Mouse (Mus musculus) megakaryocyte, adult 5-6 weeks (primary cell): ENCODE data around the gene Olfr1198. TPM values are rescaled to one million over a fixed set of nuclear protein-coding genes. Genes with fewer than 3 reads are reported as not detected.

ENCODE experiments used
- ATAC-seq: 2 replicates; pipeline ENCODE4 v1.8.0; 2016; ENCODE audit warnings: mild to moderate bottlenecking, inconsistent platforms; ENCODE audit not compliant: poor library complexity, severe bottlenecking
- total RNA-seq, 2 experiments: library from RNA; stranded (forward) in 1 of 2; stranded (reverse) in 1 of 2; fragments of 153-499, 151-499 nt in 1 of 2; fragments of 221-1000, 200-1000 nt in 1 of 2; gene quantifications; 2 replicates each; pipeline versions ENCODE4 v1.2.3 to v1.2.4; 2015 to 2017

Olfr1198 gene
- total RNA-seq (2015) (not detected in 2 replicates), total RNA-seq (2017) (not detected in 2 replicates)

DNA sequence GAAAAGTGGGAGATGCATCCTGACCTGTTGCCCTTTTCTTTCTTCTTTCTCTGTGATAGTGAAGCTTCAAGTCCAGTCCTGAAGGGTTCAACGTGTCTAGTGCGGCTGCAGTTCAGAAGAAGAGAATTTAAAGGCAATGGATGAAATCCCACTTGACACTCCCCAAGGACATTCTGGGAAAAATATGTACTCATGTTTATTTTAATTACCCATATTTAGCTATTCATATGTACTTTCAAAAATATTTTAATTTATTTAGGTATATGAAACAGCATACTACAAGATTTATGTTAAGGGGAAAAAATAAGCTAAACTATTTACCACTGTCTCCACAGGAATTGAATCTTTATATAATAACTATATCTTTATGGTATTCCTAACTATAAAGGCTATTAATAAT lies at the start of gene Olfr1198:
Gene Olfr1198 (minus strand): TSS at position 101 of the 400 bp plus-strand sequence.
- ATAC-seq, result no peak

GRCm38 (mm10) chr2:88792736-88793135 lies 41.6 kb upstream of the Olfr1198 start, which contains the start of gene Olfr1201:
TSS of gene Olfr1201 (plus strand) at chr2:88793036.
- no peak for ATAC-seq

GRCm38 (mm10) chr2:88770388-88770787 lies 19.2 kb upstream of the Olfr1198 start, which contains the start of gene Olfr1200:
TSS of gene Olfr1200 (minus strand) at chr2:88770488.
- no peak for ATAC-seq

DNA sequence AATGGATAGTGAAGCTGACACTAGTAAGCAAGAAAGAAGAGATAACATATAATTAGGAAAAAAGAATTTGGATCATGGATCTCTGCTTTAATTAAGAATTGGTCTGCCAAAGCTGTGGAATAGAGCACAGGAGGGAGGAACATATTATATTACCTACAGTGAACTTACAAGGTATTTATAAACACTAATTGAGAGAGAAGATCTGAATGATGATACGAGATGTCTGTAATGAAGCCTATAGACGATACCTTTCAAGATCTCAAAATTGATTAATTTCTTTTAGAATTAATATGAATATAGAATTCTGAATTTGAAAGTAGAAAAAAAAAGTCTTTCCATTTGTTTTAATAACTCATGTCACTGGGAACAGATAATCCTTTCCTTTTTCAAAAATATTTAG lies 9.2 kb upstream of the Olfr1198 start, which contains the start of gene Olfr1199:
Gene Olfr1199 (minus strand): TSS at position 101 of the 400 bp plus-strand sequence.
- ATAC-seq, result no peak

DNA sequence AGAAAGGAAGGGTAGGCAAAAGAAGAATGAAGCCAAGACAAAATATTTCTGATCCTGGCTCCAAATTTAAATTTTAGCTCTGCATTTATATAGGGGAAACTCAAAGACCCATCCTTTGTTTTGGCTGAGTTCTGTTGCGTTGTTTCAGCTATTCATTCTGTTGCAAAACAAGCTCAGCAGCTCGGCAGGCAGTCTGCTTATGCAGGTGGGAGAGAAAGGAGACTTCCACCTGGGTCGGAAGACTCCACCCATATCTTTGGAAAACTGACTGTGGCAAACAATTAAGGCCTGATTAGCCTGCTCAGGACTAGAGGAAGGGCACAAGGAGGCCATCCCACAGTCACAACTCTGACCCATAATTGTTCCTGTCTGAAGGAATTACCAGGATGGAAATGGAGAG lies 7.8 kb downstream of the Olfr1198 start:
- no peak for ATAC-seq

DNA sequence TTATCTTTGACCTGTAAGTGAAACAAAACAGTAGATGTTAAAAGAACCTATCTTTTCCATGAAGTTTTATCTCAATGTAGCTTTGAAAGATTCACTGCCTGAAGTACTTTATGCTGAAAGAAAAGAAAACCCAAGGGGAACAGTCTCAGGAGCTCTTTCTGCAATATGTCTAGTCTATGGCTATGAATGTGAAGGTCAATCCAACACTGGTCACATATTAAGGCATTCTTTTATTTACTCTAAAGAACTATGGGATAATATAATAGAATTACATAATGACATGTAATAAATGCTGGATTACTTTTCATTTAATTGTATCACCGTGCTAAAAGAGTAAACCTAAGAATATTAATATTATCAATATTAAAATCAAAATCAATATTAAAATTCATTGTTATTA lies 18.9 kb downstream of the Olfr1198 start, which contains the start of gene Olfr1197:
Gene Olfr1197 (minus strand): TSS at position 101 of the 400 bp plus-strand sequence.
- no peak for ATAC-seq

DNA sequence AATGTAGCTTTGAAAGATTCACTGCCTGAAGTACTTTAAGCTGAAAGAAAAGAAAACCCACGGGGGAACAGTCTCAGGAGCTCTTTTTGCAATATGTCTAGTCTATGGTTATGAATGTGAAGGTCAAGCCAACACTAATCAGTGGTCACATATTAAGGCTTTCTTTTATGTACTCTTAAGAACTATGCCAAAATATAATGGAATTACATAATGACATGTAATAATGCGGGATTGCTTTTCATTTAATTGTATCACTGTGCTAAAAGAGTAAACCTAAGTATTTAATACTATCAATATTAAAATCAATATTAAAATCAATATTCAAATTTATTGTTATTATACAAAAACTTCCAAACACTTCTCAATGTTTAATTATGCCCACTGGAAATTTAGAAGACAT lies 46.7 kb downstream of the Olfr1198 start, which contains the start of gene Olfr1196:
Gene Olfr1196 (minus strand): TSS at position 101 of the 400 bp plus-strand sequence.
- no peak for ATAC-seq

Other genes starting within 250 kb of the Olfr1198 start
- not detected in 2 replicates for gene Olfr1186, start 232.8 kb downstream of the Olfr1198 start, total RNA-seq (2015)
- not detected in 2 replicates for gene Olfr1186, start 232.8 kb downstream of the Olfr1198 start, total RNA-seq (2017)
- gene Olfr1188, start 194.4 kb downstream of the Olfr1198 start, total RNA-seq (2015), result not detected in 2 replicates
- not detected in 2 replicates for gene Olfr1188, start 194.4 kb downstream of the Olfr1198 start, total RNA-seq (2017)
- gene Olfr1189, start 164.9 kb downstream of the Olfr1198 start, total RNA-seq (2015), result not detected in 2 replicates
- not detected in 2 replicates for gene Olfr1189, start 164.9 kb downstream of the Olfr1198 start, total RNA-seq (2017)
- not detected in 2 replicates for gene Olfr1191-ps1, start 110.8 kb downstream of the Olfr1198 start, total RNA-seq (2015)
- not detected in 2 replicates for gene Olfr1191-ps1, start 110.8 kb downstream of the Olfr1198 start, total RNA-seq (2017)
- not detected in 2 replicates for gene Olfr1192-ps1, start 102.9 kb downstream of the Olfr1198 start, total RNA-seq (2015)
- gene Olfr1192-ps1, start 102.9 kb downstream of the Olfr1198 start, total RNA-seq (2017), result not detected in 2 replicates
- not detected in 2 replicates for gene Olfr1193, start 75.7 kb downstream of the Olfr1198 start, total RNA-seq (2015)
- not detected in 2 replicates for gene Olfr1193, start 75.7 kb downstream of the Olfr1198 start, total RNA-seq (2017)
- gene Olfr1195, start 62.2 kb downstream of the Olfr1198 start, total RNA-seq (2015), result not detected in 2 replicates
- gene Olfr1195, start 62.2 kb downstream of the Olfr1198 start, total RNA-seq (2017), result not detected in 2 replicates
- not detected in 2 replicates for gene Olfr1196, start 46.8 kb downstream of the Olfr1198 start, total RNA-seq (2015)
- not detected in 2 replicates for gene Olfr1196, start 46.8 kb downstream of the Olfr1198 start, total RNA-seq (2017)
- gene Olfr1197, start 19.0 kb downstream of the Olfr1198 start, total RNA-seq (2015), result not detected in 2 replicates
- gene Olfr1197, start 19.0 kb downstream of the Olfr1198 start, total RNA-seq (2017), result not detected in 2 replicates
- not detected in 2 replicates for gene Olfr1199, start 9.1 kb upstream of the Olfr1198 start, total RNA-seq (2015)
- not detected in 2 replicates for gene Olfr1199, start 9.1 kb upstream of the Olfr1198 start, total RNA-seq (2017)
- gene Olfr1200, start 19.1 kb upstream of the Olfr1198 start, total RNA-seq (2015), result not detected in 2 replicates
- not detected in 2 replicates for gene Olfr1200, start 19.1 kb upstream of the Olfr1198 start, total RNA-seq (2017)
- gene Olfr1201, start 41.7 kb upstream of the Olfr1198 start, total RNA-seq (2015), result not detected in 2 replicates
- gene Olfr1201, start 41.7 kb upstream of the Olfr1198 start, total RNA-seq (2017), result not detected in 2 replicates
- gene Olfr1202, start 63.1 kb upstream of the Olfr1198 start, total RNA-seq (2015), result not detected in 2 replicates
- gene Olfr1202, start 63.1 kb upstream of the Olfr1198 start, total RNA-seq (2017), result not detected in 2 replicates
- not detected in 2 replicates for gene Olfr1205, start 78.4 kb upstream of the Olfr1198 start, total RNA-seq (2015)
- gene Olfr1205, start 78.4 kb upstream of the Olfr1198 start, total RNA-seq (2017), result not detected in 2 replicates
- gene Olfr1204, start 97.9 kb upstream of the Olfr1198 start, total RNA-seq (2015), result not detected in 2 replicates
- not detected in 2 replicates for gene Olfr1204, start 97.9 kb upstream of the Olfr1198 start, total RNA-seq (2017)
- not detected in 2 replicates for gene Olfr1206, start 111.9 kb upstream of the Olfr1198 start, total RNA-seq (2015)
- not detected in 2 replicates for gene Olfr1206, start 111.9 kb upstream of the Olfr1198 start, total RNA-seq (2017)
- not detected in 2 replicates for gene Olfr1208, start 150.9 kb upstream of the Olfr1198 start, total RNA-seq (2015)
- not detected in 2 replicates for gene Olfr1208, start 150.9 kb upstream of the Olfr1198 start, total RNA-seq (2017)
- gene Olfr1209, start 163.8 kb upstream of the Olfr1198 start, total RNA-seq (2015), result not detected in 2 replicates
- not detected in 2 replicates for gene Olfr1209, start 163.8 kb upstream of the Olfr1198 start, total RNA-seq (2017)
- not detected in 2 replicates for gene Olfr1211, start 186.7 kb upstream of the Olfr1198 start, total RNA-seq (2015)
- gene Olfr1211, start 186.7 kb upstream of the Olfr1198 start, total RNA-seq (2017), result not detected in 2 replicates
- not detected in 2 replicates for gene Olfr1212, start 202.6 kb upstream of the Olfr1198 start, total RNA-seq (2015)
- gene Olfr1212, start 202.6 kb upstream of the Olfr1198 start, total RNA-seq (2017), result not detected in 2 replicates
- not detected in 2 replicates for gene Gm13762, start 228.9 kb upstream of the Olfr1198 start, total RNA-seq (2015)
- gene Gm13762, start 228.9 kb upstream of the Olfr1198 start, total RNA-seq (2017), result not detected in 2 replicates
- not detected in 2 replicates for gene Olfr1214, start 241.3 kb upstream of the Olfr1198 start, total RNA-seq (2015)
- not detected in 2 replicates for gene Olfr1214, start 241.3 kb upstream of the Olfr1198 start, total RNA-seq (2017)